Mouse (Mus musculus): Measurements from ENCODE around the gene Gne.

Gne gene

GRCm38 (mm10) chr4:44083945-44084344, at the start of gene Gne:
TSS of gene Gne (minus strand) at chr4:44084177.
- in situ Hi-C loops (cut with MboI; ENCODE audit: unreplicated experiment in 2 of 2) = no loop called here

GRCm38 (mm10) chr4:44126805-44127204, 42.8 kb upstream of the Gne start:
- in situ Hi-C loops (cut with MboI; ENCODE audit: unreplicated experiment in 2 of 2) = loop anchor here in 1 of 2 experiments (10.0 kb wide), 1 partner anchor 202 kb away; no protein-coding TSS in a partner anchor

- in situ Hi-C loops (cut with MboI; ENCODE audit: unreplicated experiment in 2 of 2) = loop anchor here (5.0 to 10.0 kb wide), 2 partner anchors 195 to 212 kb away; no protein-coding TSS in a partner anchor
These were observed 35.6 kb upstream of the Gne start for GRCm38 (mm10) chr4:44119410-44120201.

GRCm38 (mm10) chr4:44115046-44115445, 31.1 kb upstream of the Gne start:
- in situ Hi-C loops (cut with MboI; ENCODE audit: unreplicated experiment in 2 of 2) = no loop called here

GRCm38 (mm10) chr4:44113393-44114138, 29.6 kb upstream of the Gne start:
- in situ Hi-C loops (cut with MboI; ENCODE audit: unreplicated experiment in 2 of 2) = loop anchor here (5.0 kb wide), 1 partner anchor 41 kb away; no protein-coding TSS in a partner anchor

- in situ Hi-C loops (cut with MboI; ENCODE audit: unreplicated experiment in 2 of 2) = loop anchor here (5.0 kb wide), 1 partner anchor 40 kb away; no protein-coding TSS in a partner anchor
These were observed 28.8 kb upstream of the Gne start for GRCm38 (mm10) chr4:44112741-44113140.

- in situ Hi-C loops (cut with MboI; ENCODE audit: unreplicated experiment in 2 of 2) = loop anchor here (5.0 kb wide), 1 partner anchor 38 kb away; no protein-coding TSS in a partner anchor
These were observed 26.8 kb upstream of the Gne start for GRCm38 (mm10) chr4:44110771-44111170.

GRCm38 (mm10) chr4:44108297-44108696, 24.3 kb upstream of the Gne start:
- in situ Hi-C loops (cut with MboI; ENCODE audit: unreplicated experiment in 2 of 2) = no loop called here

GRCm38 (mm10) chr4:44107339-44107738, 23.4 kb upstream of the Gne start:
- in situ Hi-C loops (cut with MboI; ENCODE audit: unreplicated experiment in 2 of 2) = no loop called here

GRCm38 (mm10) chr4:44106297-44106821, 22.4 kb upstream of the Gne start:
- in situ Hi-C loops (cut with MboI; ENCODE audit: unreplicated experiment in 2 of 2) = no loop called here

GRCm38 (mm10) chr4:44104195-44104917, 20.4 kb upstream of the Gne start:
- in situ Hi-C loops (cut with MboI; ENCODE audit: unreplicated experiment in 2 of 2) = no loop called here

- in situ Hi-C loops (cut with MboI; ENCODE audit: unreplicated experiment in 2 of 2) = no loop called here
These were observed 19.6 kb upstream of the Gne start for GRCm38 (mm10) chr4:44103620-44104019.

GRCm38 (mm10) chr4:44097576-44098335, 13.8 kb upstream of the Gne start:
- in situ Hi-C loops (cut with MboI; ENCODE audit: unreplicated experiment in 2 of 2) = no loop called here

- in situ Hi-C loops (cut with MboI; ENCODE audit: unreplicated experiment in 2 of 2) = no loop called here
These were observed 10.5 kb upstream of the Gne start for GRCm38 (mm10) chr4:44094475-44094874.

- in situ Hi-C loops (cut with MboI; ENCODE audit: unreplicated experiment in 2 of 2) = no loop called here
These were observed 8.4 kb upstream of the Gne start for GRCm38 (mm10) chr4:44092359-44092758.

GRCm38 (mm10) chr4:44085566-44085965, 1.6 kb upstream of the Gne start:
- in situ Hi-C loops (cut with MboI; ENCODE audit: unreplicated experiment in 2 of 2) = no loop called here

GRCm38 (mm10) chr4:44084602-44085325, 787 bp upstream of the Gne start:
- in situ Hi-C loops (cut with MboI; ENCODE audit: unreplicated experiment in 2 of 2) = no loop called here

- in situ Hi-C loops (cut with MboI; ENCODE audit: unreplicated experiment in 2 of 2) = no loop called here
These were observed 5.5 kb downstream of the Gne start for GRCm38 (mm10) chr4:44078358-44078933.

GRCm38 (mm10) chr4:44074422-44074821, 9.6 kb downstream of the Gne start:
- in situ Hi-C loops (cut with MboI; ENCODE audit: unreplicated experiment in 2 of 2) = loop anchor here (5.0 kb wide), 1 partner anchor 38 kb away; no protein-coding TSS in a partner anchor

Data from v-Abl transformed pro-B cells (cell line).